Mouse (Mus musculus) cortical plate, adult 2 months (tissue): ENCODE data around the gene Cops7a.

Experiments
- CTCF ChIP-seq: fragments of 200-500 bp; IDR thresholded peaks from 2 replicates; pipeline ENCODE4 v1.5.1; 2011; ENCODE audit warnings: mild to moderate bottlenecking, control low read depth, low read length; ENCODE audit not compliant: insufficient read depth; ENCODE audit errors: extremely low read depth
- POLR2A ChIP-seq: fragments of 200-500 bp; IDR thresholded peaks from 2 replicates; pipeline ENCODE4 v1.6.1; 2011; ENCODE audit warnings: mild to moderate bottlenecking, low read length, control low read depth; ENCODE audit not compliant: insufficient read depth; ENCODE audit errors: extremely low read depth

- TF ChIP-seq CTCF (no peak), POLR2A (no peak)
Measured at GRCm38 (mm10) chr6:124995831-124996403, 30.6 kb upstream of the Cops7a start.
